Mouse (Mus musculus): ENCODE measurements at regions not wholly inside any gene's neighbourhood (a gene's known extent, or its start where the extent isn't known, plus 50 kb on each side); places are given as distances from the start of the nearest gene placed in this dataset.
A peak's percentile ranks its signal among the peaks of the same experiment; 100 is the strongest.
"Not testable (repeated sequence)": the region's sequence is repeated elsewhere in the genome, so short reads cannot be mapped to it uniquely, and the experiment has no call there.

GRCm38 (mm10) chr6:20555320-20555883, 659.9 kb upstream of the Kcnd2 start:
- DNase-seq (ENCODE audit: low spot score in 2 of 2): no peak

GRCm38 (mm10) chr6:20572621-20573020, 642.7 kb upstream of the Kcnd2 start:
- no peak for DNase-seq (ENCODE audit: low spot score in 2 of 2)

- peak in 1 of 2 experiments; percentile 23 for DNase-seq (ENCODE audit: low spot score in 2 of 2)
Observed at GRCm38 (mm10) chr6:20574734-20575133, 640.6 kb upstream of the Kcnd2 start.

GRCm38 (mm10) chr6:20598783-20599182, 616.5 kb upstream of the Kcnd2 start:
- DNase-seq (ENCODE audit: low spot score in 2 of 2): no peak

- DNase-seq (ENCODE audit: low spot score in 2 of 2): peak; percentile 62 to 68
Observed at GRCm38 (mm10) chr6:20604170-20604569, 611.1 kb upstream of the Kcnd2 start.

- no peak for DNase-seq (ENCODE audit: low spot score in 2 of 2)
Observed at GRCm38 (mm10) chr6:20620476-20620875, 594.8 kb upstream of the Kcnd2 start.

- DNase-seq (ENCODE audit: low spot score in 2 of 2): no peak
Observed at GRCm38 (mm10) chr6:20626382-20626781, 588.9 kb upstream of the Kcnd2 start.

- DNase-seq (ENCODE audit: low spot score in 2 of 2): no peak
Observed at GRCm38 (mm10) chr6:20627071-20627470, 588.2 kb upstream of the Kcnd2 start.

GRCm38 (mm10) chr6:20640301-20640700, 575.0 kb upstream of the Kcnd2 start:
- DNase-seq (ENCODE audit: low spot score in 2 of 2): no peak

GRCm38 (mm10) chr6:20641375-20641774, 573.9 kb upstream of the Kcnd2 start:
- no peak for DNase-seq (ENCODE audit: low spot score in 2 of 2)

- DNase-seq (ENCODE audit: low spot score in 2 of 2): no peak
Observed at GRCm38 (mm10) chr6:20641851-20642250, 573.5 kb upstream of the Kcnd2 start.

- no peak for DNase-seq (ENCODE audit: low spot score in 2 of 2)
Observed at GRCm38 (mm10) chr6:20657042-20657441, 558.3 kb upstream of the Kcnd2 start.

GRCm38 (mm10) chr6:20673219-20673618, 542.1 kb upstream of the Kcnd2 start:
- no peak for DNase-seq (ENCODE audit: low spot score in 2 of 2)

GRCm38 (mm10) chr6:20686447-20687238, 528.7 kb upstream of the Kcnd2 start:
- DNase-seq (ENCODE audit: low spot score in 2 of 2): not testable (repeated sequence)

- DNase-seq (ENCODE audit: low spot score in 2 of 2): not testable (repeated sequence)
Observed at GRCm38 (mm10) chr6:20687239-20687575, 528.1 kb upstream of the Kcnd2 start.

GRCm38 (mm10) chr6:20725948-20726347, 489.4 kb upstream of the Kcnd2 start:
- no peak for DNase-seq (ENCODE audit: low spot score in 2 of 2)

GRCm38 (mm10) chr6:20739095-20739494, 476.2 kb upstream of the Kcnd2 start:
- no peak for DNase-seq (ENCODE audit: low spot score in 2 of 2)

- DNase-seq (ENCODE audit: low spot score in 2 of 2): no peak
Observed at GRCm38 (mm10) chr6:20740406-20740805, 474.9 kb upstream of the Kcnd2 start.

GRCm38 (mm10) chr6:20741240-20741639, 474.1 kb upstream of the Kcnd2 start:
- DNase-seq (ENCODE audit: low spot score in 2 of 2): no peak

- no peak for DNase-seq (ENCODE audit: low spot score in 2 of 2)
Observed at GRCm38 (mm10) chr6:20757240-20757639, 458.1 kb upstream of the Kcnd2 start.

GRCm38 (mm10) chr6:20761300-20761699, 454.0 kb upstream of the Kcnd2 start:
- DNase-seq (ENCODE audit: low spot score in 2 of 2): no peak

GRCm38 (mm10) chr6:20775872-20776271, 439.4 kb upstream of the Kcnd2 start:
- DNase-seq (ENCODE audit: low spot score in 2 of 2): no peak
